Mouse (Mus musculus): Measurements from ENCODE around the gene Igflr1.

GRCm38 (mm10) chr7:30587842-30588667 lies 22.8 kb downstream of the Igflr1 start:
- no peak for TF ChIP-seq CTCF (IDR thresholded peaks at IDR 0.05; ENCODE audit: low read depth, low read length)
- no peak for TF ChIP-seq POLR2A (IDR thresholded peaks at IDR 0.05; ENCODE audit: borderline replicate concordance, low read depth, low read length)

Measured in bone marrow macrophage, adult 2 months (primary cell).